Mouse (Mus musculus) E14TG2a.4 (cell line): Measurements from ENCODE around the gene Xpot.

Experiments
- CTCF ChIP-seq: conservative IDR thresholded peaks from 2 replicates; pipeline ENCODE4 v1.5.1; 2014; ENCODE audit warnings: low read length
- POU5F1 ChIP-seq: IDR thresholded peaks from 2 replicates; pipeline ENCODE4 v1.6.1; 2014; ENCODE audit warnings: low read length, borderline replicate concordance

DNA sequence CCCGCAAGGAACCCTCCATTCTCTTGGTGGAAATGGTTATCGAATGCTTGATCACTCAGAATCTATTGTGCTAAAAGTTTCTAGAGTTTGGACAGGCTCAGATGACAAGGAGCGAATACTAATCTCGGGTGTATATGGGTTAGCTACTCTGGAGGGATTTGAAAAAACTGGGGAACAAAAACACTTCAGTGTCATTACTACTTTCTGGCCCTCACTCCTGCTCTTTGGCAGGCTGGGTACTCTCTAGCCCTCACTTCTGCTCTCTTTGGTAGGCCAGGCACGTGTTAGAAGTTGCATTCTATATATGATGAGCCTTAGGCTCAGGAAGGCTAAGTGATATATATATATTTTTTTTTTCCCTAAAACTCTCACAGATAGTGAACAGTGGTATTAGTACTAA is 13.4 kb upstream of the Xpot start:
- TF ChIP-seq CTCF = no peak
- no peak for TF ChIP-seq POU5F1
